Mouse (Mus musculus): ENCODE measurements around the gene Pdzk1.

DNA sequence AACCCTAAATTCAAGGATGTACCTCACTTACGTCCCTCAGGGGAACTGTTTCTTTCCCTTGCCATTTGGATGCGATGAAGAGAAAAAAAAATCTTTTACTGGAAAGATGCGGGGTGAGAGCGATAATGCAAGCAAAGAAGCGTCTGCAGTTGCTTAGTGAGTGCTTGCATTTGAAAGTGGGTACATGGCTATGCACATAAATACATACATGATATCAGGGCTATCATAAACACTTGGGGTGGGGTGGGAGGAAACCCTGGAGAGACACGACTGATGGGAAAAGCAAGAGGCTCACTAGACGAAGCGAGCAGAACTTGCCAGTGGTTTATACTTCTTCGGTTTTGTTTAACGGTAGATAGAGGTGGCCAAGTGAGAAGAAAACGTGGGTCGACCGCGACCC, 75.3 kb downstream of the Pdzk1 start, which contains the start of gene Gja5:
- TF ChIP-seq HCFC1 (IDR thresholded peaks at IDR 0.05; ENCODE audit: low read depth, low read length) (no peak), SIN3A (IDR thresholded peaks at IDR 0.05; ENCODE audit: low read length) (no peak)

Data from CH12.LX (cell line).